Mouse (Mus musculus) lung, postnatal 0 days (tissue): ENCODE data around the gene 4931429L15Rik. TPM values are rescaled to one million over a fixed set of nuclear protein-coding genes. Genes with fewer than 3 reads are reported as not detected.
A peak's percentile ranks its signal among the peaks of the same experiment; 100 is the strongest.

ENCODE experiments used
- ATAC-seq: fragments of 200-750 bp; cut with Nextera tagmentation; 2 replicates; pipeline ENCODE4 v1.8.0; 2017; ENCODE audit warnings: moderate library complexity
- DNase-seq: peaks from one replicate; pipeline ENCODE4 v3.0.0-alpha.2; 2016; ENCODE audit warnings: low spot score
- H3K27ac ChIP-seq: fragments of 300-500 bp; sonication (generic); 2 replicates; pipeline ENCODE4 v1.5.1; 2014; ENCODE audit warnings: antibody characterized with exemption, mild to moderate bottlenecking, low read length, mixed read lengths
- H3K27me3 ChIP-seq: fragments of 300-500 bp; sonication (generic); replicated peaks from 2 replicates; pipeline ENCODE4 v1.6.1; 2014; ENCODE audit warnings: low read length, mixed read lengths; ENCODE audit not compliant: insufficient read depth
- H3K36me3 ChIP-seq: fragments of 300-500 bp; sonication (generic); 2 replicates; pipeline ENCODE4 v1.6.1; 2014; ENCODE audit warnings: low read length, mixed read lengths; ENCODE audit not compliant: insufficient read depth
- H3K4me1 ChIP-seq: fragments of 300-500 bp; sonication (generic); 2 replicates; pipeline ENCODE4 v1.6.1; 2014; ENCODE audit warnings: antibody characterized with exemption, low read depth, low read length, mixed read lengths; ENCODE audit not compliant: insufficient read depth
- H3K4me2 ChIP-seq: fragments of 300-500 bp; sonication (generic); replicated peaks from 2 replicates; pipeline ENCODE4 v1.6.1; 2014; ENCODE audit warnings: low read depth, mild to moderate bottlenecking, low read length, moderate library complexity, mixed read lengths
- H3K4me3 ChIP-seq: fragments of 300-500 bp; sonication (generic); 2 replicates; pipeline ENCODE4 v1.5.1; 2014; ENCODE audit warnings: low read depth, low read length
- H3K9ac ChIP-seq: fragments of 300-500 bp; sonication (generic); replicated peaks from 2 replicates; pipeline ENCODE4 v1.6.1; 2014; ENCODE audit warnings: low read depth, mild to moderate bottlenecking
- H3K9me3 ChIP-seq: fragments of 300-500 bp; sonication (generic); 2 replicates; pipeline ENCODE4 v1.6.1; 2016; ENCODE audit warnings: low read length, mixed read lengths
- CTCF ChIP-seq: IDR thresholded peaks from 2 replicates; pipeline ENCODE4 v1.5.1; 2016; ENCODE audit warnings: antibody characterized with exemption, mild to moderate bottlenecking
- EP300 ChIP-seq: IDR thresholded peaks from 2 replicates; pipeline ENCODE4 v1.6.1; 2016; ENCODE audit warnings: antibody characterized with exemption, mild to moderate bottlenecking, control low read depth
- WGBS: fragments of 180-500 bp; shearing (Covaris S2); extraction: QIAGEN DNeasy Blood & Tissue Kit; methylation state at CpG from one replicate; pipeline ENCODE4 v1.1.7; 2014; 5-methylcytosine and 5-hydroxymethylcytosine counted together
- polyA plus RNA-seq: library from polyadenylated mRNA; unstranded; fragments of >200 nt; fragmentation: Nextera tagmentation; extraction: Ambion mirVana; gene quantifications from 2 replicates; pipeline ENCODE4 v1.2.1, GENCODE M21; 2015

Gene 4931429L15Rik
- polyA plus RNA-seq, 1 experiment from 2014 or later: not detected

- Histone ChIP-seq H3K4me2 (no peak overlapping the region), H3K27ac (no peak overlapping the region), H3K9ac (no peak overlapping the region), H3K27me3 (no peaks in the 10 kb centered on the region), H3K9me3 (no peaks in the 10 kb centered on the region), H3K36me3 (no peaks in the 10 kb centered on the region), H3K4me3 (no peak overlapping the region), H3K4me1 (no peaks in the 10 kb centered on the region)
- DNase-seq (no peak), ATAC-seq (no peak)
- WGBS: 73% methylated on average over 10 of the region's 10 CpGs
- no peak for TF ChIP-seq EP300
- no peak for TF ChIP-seq CTCF
Measured at GRCm38 (mm10) chr9:46335461-46335995, 15.7 kb upstream of the 4931429L15Rik start.

DNA sequence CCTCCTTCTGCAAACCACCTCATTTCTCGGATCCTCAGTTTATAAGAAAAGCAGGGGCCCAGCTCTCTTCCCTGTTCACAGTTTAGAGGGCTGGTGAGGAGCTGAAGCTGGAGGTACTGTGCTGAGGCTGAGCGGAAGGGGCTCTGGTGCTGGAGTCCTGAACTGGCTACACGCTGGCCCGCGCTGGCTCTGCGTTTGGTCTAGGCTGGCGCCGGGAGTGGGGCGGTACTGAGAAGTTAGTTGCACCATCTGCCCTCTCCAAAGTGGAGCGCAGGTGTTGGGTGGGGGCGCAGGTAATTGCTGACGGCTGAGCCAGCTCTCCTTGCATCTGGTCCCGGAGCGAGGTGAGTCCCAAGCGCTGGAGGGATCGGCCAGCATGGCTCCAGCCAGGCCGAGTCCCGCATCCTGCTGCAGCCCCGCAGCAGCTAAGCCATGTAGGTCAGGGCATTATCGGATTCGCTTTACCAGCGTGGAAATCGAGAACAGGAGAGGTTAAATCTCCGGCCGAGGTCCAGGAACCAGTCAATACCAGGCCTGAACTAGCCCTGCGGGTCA, 14.8 kb upstream of the 4931429L15Rik start:
- 36% methylated on average over 26 of the region's 26 CpGs for WGBS
- Histone ChIP-seq H3K9me3 (no peaks in the 10 kb centered on the region), H3K36me3 (no peaks in the 10 kb centered on the region), H3K4me2 (no peak overlapping the region), H3K27me3 (no peaks in the 10 kb centered on the region), H3K4me3 (no peak overlapping the region), H3K4me1 (no peaks in the 10 kb centered on the region), H3K27ac (no peak overlapping the region), H3K9ac (no peak overlapping the region)
- no peak for TF ChIP-seq CTCF
- TF ChIP-seq EP300: no peak
- ATAC-seq (no peak), DNase-seq (no peak)

GRCm38 (mm10) chr9:46331301-46331700, 11.5 kb upstream of the 4931429L15Rik start:
- Histone ChIP-seq H3K9ac (no peak overlapping the region), H3K27me3 (no peaks in the 10 kb centered on the region), H3K4me1 (0 out of 2 replicates have a peak, but pooled peaks cover 3% of the 10 kb centered on the region), H3K27ac (no peak overlapping the region), H3K4me2 (no peak overlapping the region), H3K9me3 (no peaks in the 10 kb centered on the region), H3K4me3 (no peak overlapping the region), H3K36me3 (no peaks in the 10 kb centered on the region)
- no peak for TF ChIP-seq EP300
- no peak for TF ChIP-seq CTCF
- ATAC-seq (no peak), DNase-seq (no peak)
- 79% methylated on average over 1 of the region's 1 CpGs for WGBS

GRCm38 (mm10) chr9:46330586-46330895, 10.8 kb upstream of the 4931429L15Rik start:
- Histone ChIP-seq H3K27ac (no peak overlapping the region), H3K4me2 (no peak overlapping the region), H3K27me3 (no peaks in the 10 kb centered on the region), H3K4me3 (no peak overlapping the region), H3K36me3 (no peaks in the 10 kb centered on the region), H3K4me1 (0 out of 2 replicates have a peak, but pooled peaks cover 3% of the 10 kb centered on the region), H3K9me3 (no peaks in the 10 kb centered on the region), H3K9ac (no peak overlapping the region)
- no peak for ATAC-seq
- 54% methylated on average over 6 of the region's 6 CpGs for WGBS
- no peak for DNase-seq
- TF ChIP-seq EP300: no peak

DNA sequence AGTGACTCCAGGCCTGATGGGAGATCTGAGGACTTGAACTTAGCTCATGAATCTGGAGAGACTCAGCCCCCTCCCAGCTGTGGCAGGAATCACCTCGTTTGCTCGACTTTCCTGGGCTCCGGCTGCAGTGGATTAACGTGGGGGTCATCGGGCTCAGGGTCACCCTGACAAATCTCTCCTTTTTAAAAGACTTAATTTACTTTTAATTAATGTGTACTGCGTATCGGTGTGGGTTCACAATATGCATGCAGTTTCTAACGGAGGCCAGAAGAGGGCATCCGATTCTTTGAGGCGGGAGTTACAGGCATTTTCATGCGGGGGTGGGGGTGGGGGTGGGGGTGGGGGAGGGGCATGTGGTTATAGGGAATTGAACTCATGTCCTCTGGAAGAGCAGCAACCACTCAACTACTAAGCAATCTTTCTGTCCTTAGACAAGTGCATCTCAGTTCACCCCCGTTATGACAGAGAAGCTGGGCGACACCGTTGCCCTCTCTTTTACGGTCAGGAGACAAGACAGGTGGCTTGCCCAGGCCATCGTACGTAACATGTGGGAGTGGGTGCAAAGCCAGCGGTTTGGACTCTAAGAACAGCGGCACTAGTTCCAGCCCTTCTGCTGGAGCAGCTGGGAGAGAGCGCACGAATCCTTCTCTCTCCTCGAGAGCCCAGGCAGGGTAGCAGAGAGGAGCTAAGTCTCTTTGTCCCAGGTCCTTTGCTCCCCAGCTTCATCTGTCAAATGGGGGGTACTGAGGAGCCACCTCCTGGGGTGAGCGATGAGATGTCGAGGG, 10.2 kb upstream of the 4931429L15Rik start:
- no peak overlapping the region for H3K4me2 ChIP-seq
- no peak for DNase-seq
- TF ChIP-seq EP300 (no peak), CTCF (no peak)
- H3K9ac ChIP-seq: no peak overlapping the region
- H3K4me1 ChIP-seq: 0 out of 2 replicates have a peak, but pooled peaks cover 3% of the 10 kb centered on the region
- no peaks in the 10 kb centered on the region for H3K9me3 ChIP-seq
- 28% methylated on average over 24 of the region's 24 CpGs for WGBS
- no peaks in the 10 kb centered on the region for H3K27me3 ChIP-seq
- no peaks in the 10 kb centered on the region for H3K36me3 ChIP-seq
- ATAC-seq: no peak
- H3K27ac ChIP-seq: no peak overlapping the region
- H3K4me3 ChIP-seq: no peak overlapping the region

GRCm38 (mm10) chr9:46329250-46329648, 9.5 kb upstream of the 4931429L15Rik start:
- peak; percentile 73 for ATAC-seq

More at GRCm38 (mm10) chr9:46329250-46329648, 9.5 kb upstream of the 4931429L15Rik start:
- WGBS: 5% methylated on average over 19 of the region's 19 CpGs
- DNase-seq: peak; percentile 44
- Histone ChIP-seq H3K4me3 (peak overlapping the region; percentile 27), H3K4me1 (0 out of 2 replicates have a peak, but pooled peaks cover 3% of the 10 kb centered on the region), H3K27me3 (no peaks in the 10 kb centered on the region), H3K9ac (no peak overlapping the region), H3K27ac (0 out of 2 replicates have a peak overlapping the region, but pooled peaks have one; percentile 9), H3K4me2 (peak overlapping the region; percentile 56), H3K9me3 (no peaks in the 10 kb centered on the region), H3K36me3 (no peaks in the 10 kb centered on the region)
- TF ChIP-seq CTCF (no peak), EP300 (no peak)
